Mouse (Mus musculus): ENCODE measurements around the gene Srrt. TPM values are rescaled to one million over a fixed set of nuclear protein-coding genes. Genes with fewer than 3 reads are reported as not detected.
A peak's percentile ranks its signal among the peaks of the same experiment; 100 is the strongest.
"Not testable (repeated sequence)": the region's sequence is repeated elsewhere in the genome, so short reads cannot be mapped to it uniquely, and the experiment has no call there.

The Srrt gene
- polyA plus RNA-seq, 1 experiment from 2014 or later = 113 TPM

DNA sequence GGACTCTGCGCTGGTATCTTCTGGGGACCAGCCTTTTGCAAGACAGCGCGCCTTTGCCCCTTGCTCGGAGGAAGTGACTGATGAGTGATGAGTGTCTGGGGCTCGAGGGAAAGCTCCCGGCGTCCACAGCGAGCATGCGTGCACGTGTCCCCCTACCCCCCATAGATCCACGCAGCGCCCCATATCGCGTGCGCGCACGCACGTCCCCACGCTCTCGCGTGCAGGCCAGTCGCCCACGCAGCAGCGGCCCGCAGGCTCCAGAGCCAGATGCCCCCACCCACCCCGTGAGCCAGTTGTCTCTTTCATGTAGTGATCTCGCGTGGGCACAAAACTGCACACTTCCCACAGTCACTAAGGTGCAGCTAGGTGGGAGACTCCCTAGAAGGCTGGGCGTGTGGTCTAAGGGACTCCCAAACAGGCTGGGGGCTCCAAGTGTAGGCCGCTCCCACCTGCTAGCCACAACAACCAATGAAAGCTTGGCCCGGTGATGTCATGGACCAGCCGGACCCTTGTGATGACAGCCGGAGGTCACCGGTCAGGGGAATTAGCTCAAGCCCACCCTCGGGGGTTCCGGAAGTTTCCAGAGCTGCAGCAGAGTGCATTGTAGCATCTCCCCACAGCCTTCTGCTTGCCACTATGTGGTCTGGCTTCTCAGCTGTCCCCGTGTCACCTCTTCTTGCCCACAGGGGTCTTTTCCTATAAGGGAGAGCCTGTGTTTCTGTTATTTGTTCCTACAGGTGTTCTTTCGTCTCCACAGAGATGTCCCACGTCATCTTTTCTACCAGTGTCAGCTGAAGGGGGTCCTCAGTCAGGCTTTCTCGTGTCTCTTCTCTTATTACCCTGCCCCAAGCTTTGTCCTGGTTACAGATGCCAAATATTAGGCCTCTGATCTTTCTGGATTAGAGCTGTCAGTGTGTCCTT, 20.2 kb downstream of the Srrt start, which contains the start of gene Ache:
Ache (plus strand) TSS at position 488 of the 921 bp plus-strand sequence.
- peak; percentile 8 for ATAC-seq
- peak within 1 kb of the TSS; percentile 43 for H3K27ac ChIP-seq (ENCODE audit: low read length)
- no peaks in the 10 kb centered on the region for H3K9me3 ChIP-seq (ENCODE audit: control insufficient read depth, low read length)
- H3K4me2 ChIP-seq (ENCODE audit: low read depth, low read length) = peak within 1 kb of the TSS; percentile 79
- peak within 1 kb of the TSS; percentile 59 for H3K9ac ChIP-seq (ENCODE audit: low read depth, low read length)
- H3K4me3 ChIP-seq (ENCODE audit: low read length) = peak within 1 kb of the TSS; percentile 46
- peaks cover 29% of the 10 kb centered on the region for H3K27me3 ChIP-seq (replicated peaks; ENCODE audit: control insufficient read depth, insufficient read depth, low read length)
- peaks cover 39% of the 10 kb centered on the region for H3K4me1 ChIP-seq (ENCODE audit: control insufficient read depth, insufficient read depth, low read length)
- H3K36me3 ChIP-seq (ENCODE audit: control insufficient read depth, insufficient read depth, low read length) = no peaks in the 10 kb centered on the region
- 4% methylated on average over 40 of the region's 40 CpGs for WGBS

DNA sequence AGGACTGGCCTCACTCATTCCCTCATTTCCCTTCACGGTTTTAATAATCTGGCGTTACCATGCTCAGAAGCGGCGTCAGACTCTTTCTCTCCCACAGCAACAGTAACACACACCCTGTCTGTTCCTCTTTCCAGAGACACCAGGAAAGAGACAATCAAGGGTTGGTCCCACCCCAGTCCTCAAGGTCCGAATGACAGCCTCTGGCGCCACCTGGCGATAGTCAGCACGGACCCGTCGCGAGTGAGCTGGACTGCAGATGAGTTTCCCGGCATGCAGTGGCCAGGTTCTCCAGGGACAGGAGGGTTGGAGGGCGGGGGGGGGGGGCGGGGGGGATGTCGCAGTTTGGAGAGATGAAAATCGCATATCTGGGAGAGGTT, 20.8 kb downstream of the Srrt start:
- peaks cover 39% of the 10 kb centered on the region for H3K4me1 ChIP-seq (ENCODE audit: control insufficient read depth, insufficient read depth, low read length)
- H3K36me3 ChIP-seq (ENCODE audit: control insufficient read depth, insufficient read depth, low read length) = no peaks in the 10 kb centered on the region
- H3K4me2 ChIP-seq (ENCODE audit: low read depth, low read length) = peak overlapping the region; percentile 63
- H3K27ac ChIP-seq (ENCODE audit: low read length) = peak overlapping the region; percentile 43
- 0 out of 2 replicates have a peak overlapping the region, but pooled peaks have one; percentile 59 for H3K9ac ChIP-seq (ENCODE audit: low read depth, low read length)
- peak overlapping the region; percentile 40 for H3K4me3 ChIP-seq (ENCODE audit: low read length)
- ATAC-seq = peak; percentile 66
- peaks cover 29% of the 10 kb centered on the region for H3K27me3 ChIP-seq (replicated peaks; ENCODE audit: control insufficient read depth, insufficient read depth, low read length)
- H3K9me3 ChIP-seq (ENCODE audit: control insufficient read depth, low read length) = no peaks in the 10 kb centered on the region
- 1% methylated on average over 15 of the region's 16 CpGs for whole genome bisulfite sequencing

DNA sequence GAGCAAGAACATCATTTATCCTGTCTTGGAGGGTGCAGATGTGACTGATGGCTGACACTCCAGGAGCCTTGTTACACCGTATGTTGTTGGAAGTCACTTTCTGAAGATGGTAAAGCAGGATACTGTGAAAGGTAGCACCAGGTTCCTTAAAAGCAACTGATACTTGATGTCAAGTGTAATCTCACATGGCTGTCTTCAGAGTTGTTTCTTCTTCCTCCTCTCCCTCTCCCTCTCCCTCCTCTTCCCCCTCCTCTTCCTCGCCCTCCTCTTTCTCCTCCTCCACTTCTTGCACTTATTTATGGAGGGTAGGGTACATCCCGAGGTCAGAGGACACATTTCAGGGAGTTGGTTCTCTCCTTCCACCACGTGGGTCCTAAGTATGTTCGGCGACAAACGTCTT, 21.5 kb downstream of the Srrt start:
- peaks cover 26% of the 10 kb centered on the region for H3K27me3 ChIP-seq (replicated peaks; ENCODE audit: control insufficient read depth, insufficient read depth, low read length)
- H3K27ac ChIP-seq (ENCODE audit: low read length) = peak overlapping the region; percentile 43
- H3K9ac ChIP-seq (ENCODE audit: low read depth, low read length) = no peak overlapping the region
- ATAC-seq = no peak
- no peaks in the 10 kb centered on the region for H3K36me3 ChIP-seq (ENCODE audit: control insufficient read depth, insufficient read depth, low read length)
- H3K9me3 ChIP-seq (ENCODE audit: control insufficient read depth, low read length) = no peaks in the 10 kb centered on the region
- H3K4me3 ChIP-seq (ENCODE audit: low read length) = no peak overlapping the region
- H3K4me2 ChIP-seq (ENCODE audit: low read depth, low read length) = no peak overlapping the region
- WGBS = 30% methylated on average over 7 of the region's 7 CpGs
- H3K4me1 ChIP-seq (ENCODE audit: control insufficient read depth, insufficient read depth, low read length) = peaks cover 38% of the 10 kb centered on the region

DNA sequence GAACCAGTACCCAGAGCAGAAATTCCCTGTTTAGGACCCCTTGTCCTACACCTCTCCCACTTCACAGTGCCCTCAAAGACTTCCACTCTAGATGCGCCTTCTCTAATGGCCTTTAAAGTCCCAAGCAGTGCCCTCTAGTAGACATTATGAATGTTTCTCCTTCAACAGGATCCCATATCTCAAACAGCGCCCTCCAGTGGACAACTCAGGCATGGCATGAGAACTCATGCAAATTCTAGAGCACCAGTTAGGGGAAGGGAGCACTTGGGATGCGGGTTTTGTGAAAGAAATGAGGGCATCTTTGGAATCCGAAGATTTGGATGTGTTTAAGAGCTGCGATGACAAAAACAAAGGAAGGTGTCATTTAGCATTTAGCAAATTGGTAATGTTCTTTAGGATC, 22.4 kb downstream of the Srrt start:
- 69% methylated on average over 5 of the region's 5 CpGs for WGBS
- peaks cover 26% of the 10 kb centered on the region for H3K27me3 ChIP-seq (replicated peaks; ENCODE audit: control insufficient read depth, insufficient read depth, low read length)
- no peak overlapping the region for H3K9ac ChIP-seq (ENCODE audit: low read depth, low read length)
- no peak overlapping the region for H3K27ac ChIP-seq (ENCODE audit: low read length)
- H3K36me3 ChIP-seq (ENCODE audit: control insufficient read depth, insufficient read depth, low read length) = no peaks in the 10 kb centered on the region
- no peaks in the 10 kb centered on the region for H3K9me3 ChIP-seq (ENCODE audit: control insufficient read depth, low read length)
- peaks cover 33% of the 10 kb centered on the region for H3K4me1 ChIP-seq (ENCODE audit: control insufficient read depth, insufficient read depth, low read length)
- ATAC-seq = no peak
- H3K4me2 ChIP-seq (ENCODE audit: low read depth, low read length) = no peak overlapping the region
- H3K4me3 ChIP-seq (ENCODE audit: low read length) = no peak overlapping the region

DNA sequence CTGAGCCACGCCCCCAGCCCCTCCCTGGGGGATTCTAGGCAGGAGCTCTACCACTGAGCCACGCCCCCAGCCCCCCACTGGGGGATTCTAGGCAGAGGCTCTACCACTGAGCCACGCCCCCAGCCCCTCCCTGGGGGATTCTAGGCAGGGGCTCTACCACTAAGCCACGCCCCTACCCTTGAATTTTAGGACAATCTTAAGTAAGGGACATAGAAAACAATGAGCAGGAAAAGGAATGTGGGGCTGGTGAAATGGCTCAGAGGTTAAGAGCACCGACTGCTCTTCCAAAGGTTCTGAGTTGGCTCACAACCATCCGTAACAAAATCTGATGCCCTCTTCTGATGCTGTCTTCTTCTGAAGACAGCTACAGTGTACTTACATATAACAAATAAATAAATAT, 23.1 kb downstream of the Srrt start:
- H3K9ac ChIP-seq (ENCODE audit: low read depth, low read length); ATAC-seq; H3K4me3 ChIP-seq (ENCODE audit: low read length); H3K9me3 ChIP-seq (ENCODE audit: control insufficient read depth, low read length); H3K4me2 ChIP-seq (ENCODE audit: low read depth, low read length); H3K27ac ChIP-seq (ENCODE audit: low read length); H3K36me3 ChIP-seq (ENCODE audit: control insufficient read depth, insufficient read depth, low read length): not testable (repeated sequence)
- H3K4me1 ChIP-seq (ENCODE audit: control insufficient read depth, insufficient read depth, low read length) = peaks cover 27% of the 10 kb centered on the region
- 88% methylated on average over 5 of the region's 6 CpGs for whole genome bisulfite sequencing
- H3K27me3 ChIP-seq (replicated peaks; ENCODE audit: control insufficient read depth, insufficient read depth, low read length) = peaks cover 24% of the 10 kb centered on the region

DNA sequence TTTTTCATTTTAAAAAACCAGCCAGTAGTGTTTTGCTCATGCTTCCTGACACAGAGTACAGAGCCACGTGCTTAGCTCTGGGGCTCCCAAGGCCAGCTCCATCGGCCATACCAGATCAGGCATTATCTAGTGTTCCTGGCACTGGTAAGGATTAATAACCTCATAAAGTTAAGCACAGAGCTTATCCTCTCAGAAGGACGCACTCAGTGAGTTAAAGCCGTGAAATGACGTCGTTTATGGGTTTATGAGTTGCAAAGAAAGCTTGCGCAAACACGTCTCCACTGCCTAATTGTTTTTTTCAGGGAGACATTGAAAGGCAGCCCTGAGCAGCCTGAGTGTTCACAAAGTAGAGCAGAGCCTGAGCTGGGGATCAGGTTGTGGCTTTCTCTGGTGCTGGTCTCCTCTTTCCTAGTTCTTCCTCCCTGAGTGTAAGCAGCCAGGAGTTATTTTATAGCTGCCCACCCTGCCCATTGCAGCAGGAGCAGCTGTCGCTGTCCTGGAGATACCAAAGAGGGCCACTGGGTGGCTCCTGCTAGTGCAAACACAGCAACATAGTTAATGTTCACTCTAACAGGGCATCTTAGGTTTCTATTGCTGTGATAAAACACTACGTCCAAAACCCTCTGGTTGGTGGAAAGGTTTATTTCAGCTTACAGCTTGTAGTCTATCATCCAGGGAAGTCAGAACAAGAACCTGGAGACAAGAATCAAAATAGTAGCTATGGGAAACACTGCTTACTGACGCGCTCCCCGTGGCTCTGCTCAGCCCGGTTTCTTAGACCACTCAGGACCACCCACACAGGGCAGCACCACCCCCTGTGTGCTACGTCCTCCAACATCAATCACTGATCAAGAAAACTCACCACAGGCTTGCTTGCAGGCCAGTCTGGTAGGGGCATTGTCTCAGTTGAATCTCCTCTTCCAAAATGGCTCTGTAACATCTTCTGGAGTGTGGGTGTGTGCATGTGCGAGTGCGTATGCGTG, 29.8 kb downstream of the Srrt start:
- peak overlapping the region; percentile 27; the same call in 1 of the 2 replicates for H3K4me3 ChIP-seq (ENCODE audit: low read length)
- H3K9ac ChIP-seq (ENCODE audit: low read depth, low read length) = peak overlapping the region; percentile 51; the same call in 1 of the 2 replicates
- H3K27me3 ChIP-seq (replicated peaks; ENCODE audit: control insufficient read depth, insufficient read depth, low read length) = no peaks in the 10 kb centered on the region
- H3K9me3 ChIP-seq (ENCODE audit: control insufficient read depth, low read length) = no peaks in the 10 kb centered on the region
- H3K4me2 ChIP-seq (ENCODE audit: low read depth, low read length) = peak overlapping the region; percentile 44
- peak overlapping the region; percentile 98 for H3K27ac ChIP-seq (ENCODE audit: low read length)
- H3K4me1 ChIP-seq (ENCODE audit: control insufficient read depth, insufficient read depth, low read length) = peaks cover 10% of the 10 kb centered on the region; the same call in 1 of the 2 replicates
- ATAC-seq = peak; percentile 95
- no peaks in the 10 kb centered on the region for H3K36me3 ChIP-seq (ENCODE audit: control insufficient read depth, insufficient read depth, low read length)
- WGBS = 29% methylated on average over 18 of the region's 18 CpGs

DNA sequence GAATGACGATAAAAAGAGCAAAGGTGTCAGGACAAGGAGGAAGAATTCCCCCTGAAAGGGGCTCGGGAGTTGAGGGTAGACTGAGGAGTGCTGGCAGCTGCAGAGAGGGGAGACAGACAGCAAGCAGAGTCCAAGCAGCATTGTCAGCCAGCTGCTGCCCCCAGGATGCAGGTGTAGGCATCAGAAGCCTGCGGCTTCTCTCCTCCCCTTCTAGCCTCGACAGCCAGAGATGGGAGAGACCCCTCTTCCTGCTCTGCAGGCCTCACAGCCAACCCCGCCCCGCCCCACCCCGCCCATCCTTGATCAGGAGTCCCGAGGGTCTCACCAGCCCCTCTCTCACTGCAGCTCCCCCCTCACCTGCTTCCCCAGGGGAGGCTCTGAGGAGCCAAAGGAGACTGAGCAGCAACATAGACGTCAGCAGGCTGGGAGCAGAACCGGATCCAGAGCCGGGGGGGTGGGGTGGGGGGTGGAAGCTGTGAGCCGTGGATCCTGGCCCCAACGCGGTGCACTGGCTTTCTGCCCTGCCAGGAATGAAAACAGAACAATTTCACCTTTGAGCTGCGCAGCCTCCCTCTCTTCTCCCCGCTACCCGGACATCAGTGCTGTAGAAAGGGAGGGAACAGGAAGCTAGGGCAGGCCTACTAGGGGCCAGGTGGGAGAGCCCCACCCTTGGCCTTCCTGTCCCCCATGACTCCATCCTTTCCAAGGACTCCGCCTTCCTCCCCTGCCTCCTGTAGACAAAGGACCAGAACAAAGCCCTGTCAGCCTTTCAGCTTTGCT, 39.2 kb downstream of the Srrt start:
- H3K27me3 ChIP-seq (replicated peaks; ENCODE audit: control insufficient read depth, insufficient read depth, low read length) = no peaks in the 10 kb centered on the region
- H3K9ac ChIP-seq (ENCODE audit: low read depth, low read length) = peak overlapping the region; percentile 53
- H3K27ac ChIP-seq (ENCODE audit: low read length) = peak overlapping the region; percentile 59
- H3K9me3 ChIP-seq (ENCODE audit: control insufficient read depth, low read length) = no peaks in the 10 kb centered on the region
- peak overlapping the region; percentile 49 for H3K4me2 ChIP-seq (ENCODE audit: low read depth, low read length)
- H3K36me3 ChIP-seq (ENCODE audit: control insufficient read depth, insufficient read depth, low read length) = no peaks in the 10 kb centered on the region
- 21% methylated on average over 17 of the region's 18 CpGs for WGBS
- ATAC-seq = peak; percentile 72
- H3K4me3 ChIP-seq (ENCODE audit: low read length) = peak overlapping the region; percentile 28
- peaks cover 8% of the 10 kb centered on the region; the same call in 1 of the 2 replicates for H3K4me1 ChIP-seq (ENCODE audit: control insufficient read depth, insufficient read depth, low read length)

DNA sequence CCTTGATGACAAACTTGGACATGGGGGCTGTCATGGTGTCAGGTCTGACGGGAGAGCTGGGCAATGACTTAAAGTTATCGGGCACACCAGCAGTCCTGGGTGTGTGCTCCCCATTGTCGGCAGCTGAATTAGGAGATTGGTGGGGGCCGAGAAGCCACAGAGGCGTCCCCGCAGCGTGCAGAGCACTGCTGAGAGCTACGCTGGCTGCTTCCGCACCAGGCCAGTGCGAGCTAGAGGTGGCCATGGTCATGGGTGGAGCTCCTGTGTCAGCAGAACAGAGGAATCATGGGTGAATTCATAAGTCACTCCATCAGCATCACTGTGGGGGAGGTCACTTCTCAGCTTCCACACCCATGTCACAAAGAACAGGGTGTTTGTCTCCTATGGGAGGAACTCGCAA, 42.7 kb downstream of the Srrt start:
- Histone ChIP-seq H3K9ac (ENCODE audit: low read depth, low read length) (no peak overlapping the region), H3K27me3 (replicated peaks; ENCODE audit: control insufficient read depth, insufficient read depth, low read length) (no peaks in the 10 kb centered on the region), H3K4me3 (ENCODE audit: low read length) (no peak overlapping the region), H3K27ac (ENCODE audit: low read length) (no peak overlapping the region), H3K36me3 (ENCODE audit: control insufficient read depth, insufficient read depth, low read length) (no peaks in the 10 kb centered on the region), H3K9me3 (ENCODE audit: control insufficient read depth, low read length) (no peaks in the 10 kb centered on the region), H3K4me2 (ENCODE audit: low read depth, low read length) (no peak overlapping the region), H3K4me1 (ENCODE audit: control insufficient read depth, insufficient read depth, low read length) (peaks cover 8% of the 10 kb centered on the region; the same call in 1 of the 2 replicates)
- ATAC-seq = peak; percentile 8; the same call in 1 of the 2 replicates
- WGBS = 91% methylated on average over 11 of the region's 11 CpGs
